Comparison of ENCODE assay signal across 8 mouse cellular contexts in genomic region chr7:24971972-24972893, GRCm38 (mm10). TPM values are rescaled to one million over a fixed set of nuclear protein-coding genes. Genes with fewer than 3 reads are reported as not detected.
A peak's percentile ranks its signal among the peaks of the same experiment; 100 is the strongest.
DNase-seq lines count a peak whose midpoint lies in the region; ATAC-seq lines count a peak whose summit lies in the region.

Rabac1 (minus strand) TSS chr7:24972754.

- peak; percentile 84 for DNase-seq in c-Kit-negative CD71-positive TER-119-positive erythroid progenitor cells, embryonic 14.5 days (ENCODE audit: low read depth, low spot score)
- DNase-seq in fibroblast of lung, adult 2 months (ENCODE audit: low read depth): peak; percentile 89
- peak; percentile 96 for DNase-seq in kidney, postnatal 14 days
- peak; percentile 88 for DNase-seq in liver, embryonic 13.5 days
- peak; percentile 85 for DNase-seq in neural tube, embryonic 10.5 days (ENCODE audit: extremely low spot score, low spot score)

- WGBS in heart, embryonic 14.5 days: 0% methylated on average over 44 of the region's 45 CpGs
- under 1% methylated on average over 45 of the region's 45 CpGs for WGBS in liver, embryonic 13.5 days (ENCODE audit: insufficient replicate concordance)
- WGBS in stomach, embryonic 16.5 days: under 1% methylated on average over 45 of the region's 45 CpGs

- H3K27ac ChIP-seq in heart, embryonic 14.5 days (replicated peaks in 1 of 2; ENCODE audit: control insufficient read depth in 1 of 2, insufficient read depth in 1 of 2, low read depth in 2 of 2, low read length in 2 of 2): peak within 1 kb of the TSS; percentile 30 to 90
- peak within 1 kb of the TSS; percentile 88 for H3K27ac ChIP-seq in liver, embryonic 13.5 days
- peak within 1 kb of the TSS; percentile 89 for H3K27ac ChIP-seq in stomach, embryonic 16.5 days (ENCODE audit: low read length)

- H3K4me2 ChIP-seq in heart, embryonic 14.5 days (ENCODE audit: low read length): peak within 1 kb of the TSS; percentile 82
- H3K4me2 ChIP-seq in liver, embryonic 13.5 days: peak within 1 kb of the TSS; percentile 92
- peak within 1 kb of the TSS; percentile 90 for H3K4me2 ChIP-seq in stomach, embryonic 16.5 days (ENCODE audit: low read depth, low read length)

- no peaks in the 10 kb centered on the region for H3K9me3 ChIP-seq in heart, embryonic 14.5 days (ENCODE audit: control insufficient read depth, low read length)
- no peaks in the 10 kb centered on the region for H3K9me3 ChIP-seq in liver, embryonic 13.5 days (replicated peaks)
- no peaks in the 10 kb centered on the region for H3K9me3 ChIP-seq in stomach, embryonic 16.5 days (replicated peaks; ENCODE audit: control insufficient read depth, low read length)

- peak within 1 kb of the TSS; percentile 54 to 61 for H3K4me3 ChIP-seq in heart, embryonic 14.5 days (ENCODE audit: control insufficient read depth in 1 of 2, insufficient read depth in 1 of 2, low read depth in 1 of 2, low read length in 2 of 2)
- H3K4me3 ChIP-seq in liver, embryonic 13.5 days (replicated peaks): peak within 1 kb of the TSS; percentile 78
- H3K4me3 ChIP-seq in stomach, embryonic 16.5 days (replicated peaks; ENCODE audit: low read length): peak within 1 kb of the TSS; percentile 89

- H3K27me3 ChIP-seq in heart, embryonic 14.5 days (ENCODE audit: control insufficient read depth, insufficient read depth, low read length): no peaks in the 10 kb centered on the region
- no peaks in the 10 kb centered on the region for H3K27me3 ChIP-seq in liver, embryonic 13.5 days
- H3K27me3 ChIP-seq in stomach, embryonic 16.5 days (ENCODE audit: control insufficient read depth, insufficient read depth, low read length): no peaks in the 10 kb centered on the region

- H3K36me3 ChIP-seq in heart, embryonic 14.5 days (ENCODE audit: control insufficient read depth, insufficient read depth, low read length): peaks cover 8% of the 10 kb centered on the region
- H3K36me3 ChIP-seq in liver, embryonic 13.5 days: 0 out of 2 replicates have a peak, but pooled peaks cover 8% of the 10 kb centered on the region
- H3K36me3 ChIP-seq in stomach, embryonic 16.5 days (ENCODE audit: control insufficient read depth, insufficient read depth, low read length): peaks cover 8% of the 10 kb centered on the region; the same call in 1 of the 2 replicates

- H3K9ac ChIP-seq in heart, embryonic 14.5 days (ENCODE audit: low read length): peak within 1 kb of the TSS; percentile 94
- H3K9ac ChIP-seq in liver, embryonic 13.5 days: peak within 1 kb of the TSS; percentile 80
- peak within 1 kb of the TSS; percentile 92 for H3K9ac ChIP-seq in stomach, embryonic 16.5 days (ENCODE audit: low read length)

- H3K4me1 ChIP-seq in heart, embryonic 14.5 days (ENCODE audit: control insufficient read depth in 2 of 2, insufficient read depth in 2 of 2, low read length in 2 of 2): peaks cover 5 to 9% of the 10 kb centered on the region in 2 experiments
- peaks cover 31% of the 10 kb centered on the region for H3K4me1 ChIP-seq in liver, embryonic 13.5 days (replicated peaks)
- peaks cover 10% of the 10 kb centered on the region; the same call in 1 of the 2 replicates for H3K4me1 ChIP-seq in stomach, embryonic 16.5 days (ENCODE audit: control insufficient read depth, insufficient read depth, low read length)

- ATAC-seq in CD4-positive, CD25-positive, alpha-beta regulatory T cell, adult 4 months: peak; percentile 91
- peak; percentile 89 for ATAC-seq in heart, embryonic 14.5 days (ENCODE audit: insufficient number of reproducible peaks, insufficient read depth, low FRiP score, low read depth)
- peak; percentile 92 for ATAC-seq in liver, embryonic 13.5 days (ENCODE audit: low read depth)
- ATAC-seq in stomach, embryonic 16.5 days (ENCODE audit: insufficient read depth, low FRiP score): peak; percentile 94

RNA-seq across cellular contexts. Expression of gene Rabac1, which starts in this region (rescaled TPM):
- 100 to 1,000 TPM; 187 to 237 TPM for polyA plus RNA-seq in CD4-positive, CD25-positive, alpha-beta regulatory T cell, adult 4 months (2017; shearing (Covaris generic))
- polyA plus RNA-seq in heart, embryonic 14.5 days (2014; fragmentation: Nextera tagmentation; extraction: Ambion mirVana): 254 and 263 TPM in 2 replicates
- polyA plus RNA-seq in liver, embryonic 13.5 days (2015; fragmentation: Nextera tagmentation; extraction: Ambion mirVana): 56.4 and 59.5 TPM in 2 replicates
- 186 and 227 TPM in 2 replicates for polyA plus RNA-seq in stomach, embryonic 16.5 days (2015; fragmentation: Nextera tagmentation; extraction: Ambion mirVana)

Comparison
In these comparisons a context has a peak if more than half of its experiments do, and no peak if none do; other contexts are left out.
1. Peak in every context shown above with its lines: DNase-seq, ATAC-seq, H3K4me3 ChIP-seq and H3K27ac ChIP-seq.